Mouse (Mus musculus) adrenal gland, postnatal 25 days (tissue): ENCODE results near the gene Dnm2. TPM values are rescaled to one million over a fixed set of nuclear protein-coding genes. Genes with fewer than 3 reads are reported as not detected.

Source experiments
- DNase-seq: peaks from one replicate; pipeline ENCODE4 v3.0.0; 2021; ENCODE audit warnings: mixed read lengths
- total RNA-seq: library from RNA; stranded (reverse); gene quantifications from 2 replicates; pipeline ENCODE4 v1.2.3, GENCODE M21; 2021

The Dnm2 gene
- total RNA-seq, 1 experiment from 2014 or later: 126 TPM

- no peak for DNase-seq
Measured at GRCm38 (mm10) chr9:21430724-21431123, 6.0 kb downstream of the Dnm2 start.

- no peak for DNase-seq
Measured at GRCm38 (mm10) chr9:21432066-21432465, 7.4 kb downstream of the Dnm2 start.

- no peak for DNase-seq
Measured at GRCm38 (mm10) chr9:21433766-21434165, 9.1 kb downstream of the Dnm2 start.

- no peak for DNase-seq
Measured at GRCm38 (mm10) chr9:21434410-21434809, 9.7 kb downstream of the Dnm2 start.

GRCm38 (mm10) chr9:21435777-21436635, 11.3 kb downstream of the Dnm2 start:
- DNase-seq: no peak

GRCm38 (mm10) chr9:21437577-21437976, 12.9 kb downstream of the Dnm2 start:
- no peak for DNase-seq

- DNase-seq: no peak
Measured at GRCm38 (mm10) chr9:21438219-21438618, 13.5 kb downstream of the Dnm2 start.

- no peak for DNase-seq
Measured at GRCm38 (mm10) chr9:21439456-21439855, 14.7 kb downstream of the Dnm2 start.

GRCm38 (mm10) chr9:21439914-21440313, 15.2 kb downstream of the Dnm2 start:
- no peak for DNase-seq

GRCm38 (mm10) chr9:21440387-21440786, 15.7 kb downstream of the Dnm2 start:
- DNase-seq: no peak

- no peak for DNase-seq
Measured at GRCm38 (mm10) chr9:21443853-21444252, 19.1 kb downstream of the Dnm2 start.

GRCm38 (mm10) chr9:21444574-21444973, 19.9 kb downstream of the Dnm2 start:
- DNase-seq: no peak

- DNase-seq: no peak
Measured at GRCm38 (mm10) chr9:21445081-21445744, 20.5 kb downstream of the Dnm2 start.

GRCm38 (mm10) chr9:21447778-21448177, 23.1 kb downstream of the Dnm2 start:
- DNase-seq: no peak

- DNase-seq: no peak
Measured at GRCm38 (mm10) chr9:21449710-21450109, 25.0 kb downstream of the Dnm2 start.

- DNase-seq: no peak
Measured at GRCm38 (mm10) chr9:21450270-21450669, 25.6 kb downstream of the Dnm2 start.

GRCm38 (mm10) chr9:21451391-21451790, 26.7 kb downstream of the Dnm2 start:
- no peak for DNase-seq

- no peak for DNase-seq
Measured at GRCm38 (mm10) chr9:21451870-21452269, 27.2 kb downstream of the Dnm2 start.

GRCm38 (mm10) chr9:21453003-21453402, 28.3 kb downstream of the Dnm2 start:
- no peak for DNase-seq

- DNase-seq: no peak
Measured at GRCm38 (mm10) chr9:21453459-21453858, 28.8 kb downstream of the Dnm2 start.

GRCm38 (mm10) chr9:21454556-21454955, 29.8 kb downstream of the Dnm2 start:
- DNase-seq: no peak

- no peak for DNase-seq
Measured at GRCm38 (mm10) chr9:21455103-21455770, 30.5 kb downstream of the Dnm2 start.
